In the genomic region with DNA sequence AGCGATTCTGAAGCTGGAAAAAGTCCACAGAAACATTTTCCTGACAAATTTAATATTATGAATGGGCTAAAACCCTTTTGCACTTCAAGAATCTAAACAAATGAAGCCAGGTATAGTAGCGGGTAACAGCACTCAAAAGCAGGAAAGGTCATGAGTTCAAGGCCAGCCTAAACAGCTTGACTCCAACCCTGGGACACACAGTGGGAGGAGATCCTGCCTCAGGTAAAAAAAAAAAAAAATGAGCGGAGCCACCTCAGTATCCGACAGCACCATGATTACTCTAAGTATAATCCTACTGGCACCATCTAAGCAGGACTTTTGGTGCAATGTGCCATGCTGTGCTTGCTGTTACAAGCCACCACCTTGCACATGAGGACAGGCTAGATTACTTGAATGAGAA, we compare ENCODE assay signal across 11 mouse cellular contexts. TPM values are rescaled to one million over a fixed set of nuclear protein-coding genes. Genes with fewer than 3 reads are reported as not detected.
DNase-seq lines count a peak whose midpoint lies in the region; ATAC-seq and TF ChIP-seq lines count a peak whose summit lies in the region.
"Had no signal": no experiment of that assay in that cellular context is flagged by ENCODE, and none has a peak within 500 bp of the region (broad histone marks: within the 10 kb centered on the region; RNA-seq: fewer than 3 reads in every experiment).

No protein-coding gene starts in this region.

- no peaks in the 10 kb centered on the region for H3K27me3 ChIP-seq in heart, embryonic 15.5 days
- no peaks in the 10 kb centered on the region for H3K27me3 ChIP-seq in hindbrain, embryonic 12.5 days
- no peaks in the 10 kb centered on the region for H3K27me3 ChIP-seq in midbrain, embryonic 13.5 days
- H3K27me3 ChIP-seq: CH12.LX had no signal

- intact Hi-C loops in heart, postnatal 14 days (cut with DNase I), result loop anchor here (2.0 kb wide), 1 partner anchor 129 kb away; no protein-coding TSS in a partner anchor
- intact Hi-C loops in left cerebral cortex, postnatal 4 days (cut with DNase I), result no loop called here

- no peak for DNase-seq in heart, postnatal 14 days
- no peak for DNase-seq in adrenal gland, postnatal 36 days
- DNase-seq in left cerebral cortex, postnatal 4 days, result no peak
- no peak for DNase-seq in natural killer cell, adult 2 months (ENCODE audit: low spot score in 2 of 2)
- DNase-seq: lung, adult 2 months; spleen, adult 18-20 months had no signal

- H3K4me3 ChIP-seq in heart, embryonic 15.5 days, result peak overlapping the region; percentile 83; the same call in 1 of the 2 replicates
- peak overlapping the region; percentile 23; the same call in 1 of the 2 replicates for H3K4me3 ChIP-seq in cortical plate, adult 2 months (ENCODE audit: insufficient read depth, low read length)
- no peak overlapping the region for H3K4me3 ChIP-seq in hindbrain, embryonic 12.5 days
- peak overlapping the region; percentile 100 for H3K4me3 ChIP-seq in midbrain, embryonic 13.5 days (replicated peaks)

- WGBS in heart, embryonic 15.5 days, result 76% methylated on average over 4 of the region's 4 CpGs
- WGBS in hindbrain, embryonic 12.5 days, result 74% methylated on average over 4 of the region's 4 CpGs
- 72% methylated on average over 4 of the region's 4 CpGs for WGBS in midbrain, embryonic 13.5 days

- ATAC-seq in heart, embryonic 15.5 days (replicated peaks; ENCODE audit: insufficient number of reproducible peaks, insufficient read depth, low FRiP score, low read depth), result no peak
- no peak for ATAC-seq in hindbrain, embryonic 12.5 days (ENCODE audit: low FRiP score)
- ATAC-seq in midbrain, embryonic 13.5 days, result no peak

- H3K9me3 ChIP-seq in heart, embryonic 15.5 days (replicated peaks), result no peaks in the 10 kb centered on the region
- H3K9me3 ChIP-seq in hindbrain, embryonic 12.5 days (replicated peaks), result no peaks in the 10 kb centered on the region
- H3K9me3 ChIP-seq in midbrain, embryonic 13.5 days, result no peaks in the 10 kb centered on the region

- H3K9ac ChIP-seq in heart, embryonic 15.5 days, result no peak overlapping the region
- H3K9ac ChIP-seq in hindbrain, embryonic 12.5 days, result no peak overlapping the region
- peak overlapping the region; percentile 99 for H3K9ac ChIP-seq in midbrain, embryonic 13.5 days (replicated peaks)

- peak overlapping the region; percentile 88 for H3K4me2 ChIP-seq in heart, embryonic 15.5 days
- H3K4me2 ChIP-seq in hindbrain, embryonic 12.5 days (replicated peaks), result peak overlapping the region; percentile 76
- H3K4me2 ChIP-seq in midbrain, embryonic 13.5 days (replicated peaks), result peak overlapping the region; percentile 86

- peaks cover 12% of the 10 kb centered on the region for H3K4me1 ChIP-seq in heart, embryonic 15.5 days (replicated peaks)
- H3K4me1 ChIP-seq in cortical plate, adult 2 months (ENCODE audit: control insufficient read depth, insufficient read depth, low read length), result peaks cover 4% of the 10 kb centered on the region
- H3K4me1 ChIP-seq in hindbrain, embryonic 12.5 days, result peaks cover 14% of the 10 kb centered on the region
- peaks cover 24% of the 10 kb centered on the region for H3K4me1 ChIP-seq in midbrain, embryonic 13.5 days (replicated peaks)

- no peak overlapping the region for H3K27ac ChIP-seq in heart, embryonic 15.5 days
- no peak overlapping the region for H3K27ac ChIP-seq in cortical plate, adult 2 months (ENCODE audit: insufficient read depth, low read length)
- H3K27ac ChIP-seq in hindbrain, embryonic 12.5 days, result no peak overlapping the region
- H3K27ac ChIP-seq in midbrain, embryonic 13.5 days, result no peak overlapping the region

- TF ChIP-seq CTCF in cortical plate, adult 2 months (IDR thresholded peaks at IDR 0.05; ENCODE audit: extremely low read depth, insufficient read depth, low read length), result no peak

- H3K36me3 ChIP-seq in heart, embryonic 15.5 days, result peaks cover 11% of the 10 kb centered on the region
- peaks cover 31% of the 10 kb centered on the region for H3K36me3 ChIP-seq in hindbrain, embryonic 12.5 days
- peaks cover 33% of the 10 kb centered on the region for H3K36me3 ChIP-seq in midbrain, embryonic 13.5 days

- TF ChIP-seq POLR2A in cortical plate, adult 2 months (IDR thresholded peaks at IDR 0.05; ENCODE audit: extremely low read depth, insufficient read depth, low read length), result no peak

RNA-seq across cellular contexts. Expression of gene Ppp2r5e, which starts 2.2 kb away (rescaled TPM):
- 8.5 and 11.4 TPM in 2 replicates for polyA plus RNA-seq in heart, embryonic 15.5 days (2015; fragmentation: Nextera tagmentation; extraction: Ambion mirVana)
- 10 to 100 TPM; 35.3 to 36.2 TPM for total RNA-seq in heart, postnatal 14 days (2021)
- polyA plus RNA-seq in cortical plate, adult 2 months (2012; rRNA removed), result 34.9 and 35.7 TPM in 2 replicates
- 23.2 and 26.4 TPM in 2 replicates for polyA plus RNA-seq in hindbrain, embryonic 12.5 days (2016; fragmentation: Nextera tagmentation; extraction: Ambion mirVana)
- polyA plus RNA-seq in midbrain, embryonic 13.5 days (2015; fragmentation: Nextera tagmentation; extraction: Ambion mirVana), result 21.4 TPM in 2 replicates
- total RNA-seq in adrenal gland, postnatal 36 days (2021), result 10 to 100 TPM; 50.2 to 50.8 TPM
- total RNA-seq in left cerebral cortex, postnatal 4 days (2021), result 10 to 100 TPM; 93.4 to 94.3 TPM
